Mouse (Mus musculus) stomach, embryonic 15.5 days (tissue): ENCODE measurements around the gene Slc27a1. TPM values are rescaled to one million over a fixed set of nuclear protein-coding genes. Genes with fewer than 3 reads are reported as not detected.
A peak's percentile ranks its signal among the peaks of the same experiment; 100 is the strongest.
"Not testable (repeated sequence)": the region's sequence is repeated elsewhere in the genome, so short reads cannot be mapped to it uniquely, and the experiment has no call there.

ENCODE experiments used
- ATAC-seq: fragments of 200-750 bp; cut with Nextera tagmentation; 2 replicates; pipeline ENCODE4 v1.8.0; 2017; ENCODE audit warnings: low read depth, moderate number of reproducible peaks, moderate TSS enrichment; ENCODE audit not compliant: insufficient read depth, low FRiP score
- H3K27ac ChIP-seq: fragments of 300-500 bp; sonication (generic); 2 replicates; pipeline ENCODE4 v1.5.1; 2015; ENCODE audit warnings: mild to moderate bottlenecking, inconsistent platforms
- H3K27me3 ChIP-seq: fragments of 300-500 bp; sonication (generic); replicated peaks from 2 replicates; pipeline ENCODE4 v1.6.1; 2015; ENCODE audit warnings: inconsistent platforms
- H3K36me3 ChIP-seq: fragments of 300-500 bp; sonication (generic); 2 replicates; pipeline ENCODE4 v1.6.1; 2015; ENCODE audit warnings: inconsistent platforms
- H3K4me1 ChIP-seq: fragments of 300-500 bp; sonication (generic); 2 replicates; pipeline ENCODE4 v1.6.1; 2015; ENCODE audit warnings: inconsistent platforms
- H3K4me2 ChIP-seq: fragments of 300-500 bp; sonication (generic); 2 replicates; pipeline ENCODE4 v1.6.1; 2015; ENCODE audit warnings: mild to moderate bottlenecking, inconsistent platforms
- H3K4me3 ChIP-seq: fragments of 300-500 bp; sonication (generic); replicated peaks from 2 replicates; pipeline ENCODE4 v1.5.1; 2015; ENCODE audit warnings: inconsistent platforms
- H3K9ac ChIP-seq: fragments of 300-500 bp; sonication (generic); 2 replicates; pipeline ENCODE4 v1.6.1; 2015; ENCODE audit warnings: inconsistent platforms
- H3K9me3 ChIP-seq: fragments of 300-500 bp; sonication (generic); 2 replicates; pipeline ENCODE4 v1.6.1; 2016; ENCODE audit warnings: inconsistent platforms
- WGBS: fragments of 180-500 bp; shearing (Covaris S2); methylation state at CpG from one replicate; pipeline ENCODE4 v1.1.7; 2015; 5-methylcytosine and 5-hydroxymethylcytosine counted together
- polyA plus RNA-seq: library from polyadenylated mRNA; unstranded; fragments of >200 nt; fragmentation: Nextera tagmentation; extraction: Ambion mirVana; gene quantifications from 2 replicates; pipeline ENCODE4 v1.2.1, GENCODE M21; 2015

Slc27a1 gene
- 37.1 and 38.8 TPM in 2 replicates for polyA plus RNA-seq

DNA sequence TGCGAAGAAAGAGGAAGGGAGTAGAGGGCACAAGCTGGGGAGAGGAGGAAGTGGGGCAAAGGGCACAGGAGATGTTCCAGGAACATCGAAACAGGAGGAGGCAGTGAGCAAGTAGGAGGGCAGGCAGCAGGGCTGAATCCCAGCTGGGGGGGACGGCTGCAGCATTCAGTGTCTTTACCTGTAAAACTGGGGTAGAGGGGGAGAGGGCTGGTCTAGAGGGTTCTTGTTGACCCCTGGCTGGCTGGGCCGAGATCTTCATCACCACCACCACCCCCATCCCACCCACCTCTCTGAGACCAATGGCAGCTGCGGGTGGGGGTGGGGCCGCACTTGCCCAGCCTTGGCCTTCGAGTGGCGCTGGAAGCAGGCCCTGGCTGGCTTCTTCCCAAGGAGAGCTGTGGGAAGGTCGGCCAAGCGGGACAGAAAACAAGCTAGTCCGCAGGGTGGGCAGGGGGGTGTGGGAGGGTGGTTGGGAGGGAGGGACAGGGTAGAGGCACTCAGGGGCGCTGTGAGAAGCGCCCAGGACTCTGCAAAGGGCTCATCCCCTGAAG, at the start of gene Slc27a1:
TSS of gene Slc27a1 (plus strand) at position 496 of the 551 bp plus-strand sequence.
- ATAC-seq: no peak
- Histone ChIP-seq H3K27ac (peak within 1 kb of the TSS; percentile 94), H3K9ac (peak within 1 kb of the TSS; percentile 10; the same call in 1 of the 2 replicates), H3K4me2 (peak within 1 kb of the TSS; percentile 88), H3K9me3 (no peaks in the 10 kb centered on the region), H3K36me3 (no peaks in the 10 kb centered on the region), H3K27me3 (no peaks in the 10 kb centered on the region), H3K4me3 (peak within 1 kb of the TSS; percentile 67), H3K4me1 (peaks cover 17% of the 10 kb centered on the region)
- 21% methylated on average over 13 of the region's 13 CpGs for WGBS

DNA sequence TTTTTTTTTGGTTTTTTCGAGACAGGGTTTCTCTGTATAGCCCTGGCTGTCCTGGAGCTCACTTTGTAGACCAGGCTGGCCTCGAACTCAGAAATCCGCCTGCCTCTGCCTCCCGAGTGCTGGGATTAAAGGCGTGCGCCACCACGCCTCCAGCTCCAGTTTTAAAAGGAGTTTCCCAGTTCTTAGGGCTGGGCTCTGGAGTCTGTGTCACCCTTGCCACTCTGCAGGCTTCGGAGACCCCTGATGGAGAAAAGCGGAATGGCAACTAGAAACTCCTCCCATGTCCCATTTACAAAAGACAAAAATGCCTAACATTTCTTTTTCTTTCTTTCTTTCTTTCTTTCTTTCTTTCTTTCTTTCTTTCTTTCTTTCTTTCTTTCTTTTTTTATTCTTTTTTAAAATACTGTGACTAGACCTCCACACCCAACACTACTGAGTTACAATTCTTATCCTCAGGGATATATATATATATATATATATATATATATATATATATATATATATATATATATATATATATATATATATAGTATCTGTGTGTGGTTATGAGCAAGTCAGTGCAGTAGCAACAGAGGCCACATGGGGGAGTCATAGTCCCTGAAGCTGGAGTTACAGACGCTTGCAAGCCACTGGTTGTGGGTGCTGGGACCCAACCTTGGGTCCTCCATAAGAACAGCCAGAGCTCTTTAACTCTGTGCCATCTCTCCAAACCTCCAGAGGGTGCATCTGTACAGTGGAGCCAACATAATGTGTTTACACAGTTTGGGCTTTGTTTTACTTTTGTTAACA, 49.5 kb upstream of the Slc27a1 start:
- H3K4me2 ChIP-seq, H3K4me3 ChIP-seq, ATAC-seq, H3K9ac ChIP-seq, H3K27me3 ChIP-seq, H3K36me3 ChIP-seq, H3K4me1 ChIP-seq, H3K27ac ChIP-seq, H3K9me3 ChIP-seq: not testable (repeated sequence)
- WGBS: 39% methylated on average over 10 of the region's 10 CpGs

DNA sequence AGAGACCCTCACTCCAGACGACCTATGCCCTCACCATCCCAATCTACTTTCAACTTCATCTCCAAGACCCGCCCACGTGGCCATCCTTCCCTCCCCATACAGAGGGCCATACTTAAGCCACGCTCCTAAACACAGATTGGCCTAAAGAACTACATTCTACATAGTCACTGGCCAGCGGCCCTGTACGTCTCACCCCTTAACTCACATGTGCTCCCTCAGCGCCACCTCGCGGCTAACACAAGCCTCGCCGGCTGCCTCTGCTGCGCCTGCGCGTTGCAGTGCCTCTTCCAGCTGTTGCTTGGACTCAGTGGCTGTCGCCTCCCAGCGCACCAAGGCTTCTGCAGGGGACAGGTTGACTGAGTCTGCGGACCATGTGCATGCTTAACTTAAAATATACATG, 47.0 kb upstream of the Slc27a1 start:
- Histone ChIP-seq H3K4me3 (no peak overlapping the region), H3K9me3 (no peaks in the 10 kb centered on the region), H3K4me1 (peaks cover 10% of the 10 kb centered on the region; the same call in 1 of the 2 replicates), H3K27ac (no peak overlapping the region), H3K27me3 (peaks cover 15% of the 10 kb centered on the region), H3K36me3 (no peaks in the 10 kb centered on the region), H3K9ac (no peak overlapping the region), H3K4me2 (0 out of 2 replicates have a peak overlapping the region, but pooled peaks have one; percentile 12)
- ATAC-seq: peak; percentile 75
- 3% methylated on average over 17 of the region's 17 CpGs for WGBS

DNA sequence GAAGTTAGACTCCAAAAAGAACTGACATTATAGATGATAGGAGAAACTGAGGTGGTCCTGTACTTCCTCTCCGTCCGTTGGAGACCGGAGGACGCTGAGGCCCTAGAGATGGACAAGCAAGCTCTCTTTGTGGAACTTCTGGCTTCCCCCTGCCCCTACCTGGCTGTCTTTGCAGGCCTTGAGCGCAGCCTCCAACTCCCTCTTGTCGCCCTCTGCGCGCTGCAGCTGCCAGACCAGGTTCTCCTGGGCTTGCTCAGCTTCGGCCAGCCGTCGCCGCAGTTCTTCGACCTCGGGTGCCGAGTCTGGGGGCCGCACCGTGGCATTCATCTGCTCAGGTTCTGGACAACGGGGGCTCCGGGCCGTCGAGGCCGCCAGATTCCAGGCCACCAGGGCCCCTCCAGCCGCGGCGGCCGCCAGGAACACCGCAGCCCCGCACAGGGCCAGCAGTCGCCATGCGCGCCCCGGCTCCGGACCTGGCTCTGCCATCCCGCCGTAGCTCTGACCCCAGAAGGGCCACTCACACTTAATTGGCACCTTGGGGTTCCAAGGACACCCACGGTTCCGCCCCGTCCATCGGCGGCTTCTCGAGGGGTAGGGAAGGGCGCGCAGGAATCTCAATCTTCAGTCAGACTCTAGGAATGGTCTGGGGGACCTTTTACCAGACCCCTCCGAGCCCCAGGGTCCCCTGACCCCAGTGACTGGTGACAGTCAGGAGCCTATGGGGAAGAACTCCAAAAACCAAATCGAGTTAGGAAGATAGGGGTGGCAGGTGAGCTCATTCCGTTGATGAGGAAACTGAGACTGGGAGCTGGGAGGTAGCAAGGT, 43.2 kb upstream of the Slc27a1 start, which contains the start of gene Ccdc194:
TSS of gene Ccdc194 (minus strand) at position 486 of the 825 bp plus-strand sequence.
- 17% methylated on average over 46 of the region's 46 CpGs for WGBS

DNA sequence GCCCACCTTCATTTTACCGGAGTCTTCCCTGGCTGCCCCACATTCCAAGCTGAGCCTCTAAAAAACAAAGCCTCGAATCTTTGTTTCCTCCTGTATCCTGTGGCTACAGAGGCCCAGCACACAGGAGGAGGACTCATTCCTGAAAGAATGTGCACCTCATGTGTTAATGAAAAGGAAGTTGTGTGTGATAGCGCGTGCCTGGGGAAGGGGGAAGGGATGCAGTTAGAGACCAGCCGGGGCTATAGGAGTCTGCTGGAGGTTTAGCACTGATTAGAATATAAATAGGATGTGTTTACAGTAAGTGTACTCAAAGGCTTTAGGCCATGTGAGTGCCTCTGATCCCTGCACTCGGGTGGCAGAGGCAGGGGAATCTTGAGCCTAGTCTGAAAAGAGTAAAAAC, 42.4 kb upstream of the Slc27a1 start:
- ATAC-seq: no peak
- 25% methylated on average over 6 of the region's 6 CpGs for WGBS

More for the DNA sequence above, 43.2 kb upstream of the Slc27a1 start, which contains the start of gene Ccdc194:
- H3K9ac ChIP-seq: no peak within 1 kb of the TSS
- peaks cover 10% of the 10 kb centered on the region; the same call in 1 of the 2 replicates for H3K4me1 ChIP-seq
- peak within 1 kb of the TSS; percentile 11; the same call in 1 of the 2 replicates for H3K4me2 ChIP-seq
- no peaks in the 10 kb centered on the region for H3K36me3 ChIP-seq
- no peak for ATAC-seq
- H3K4me3 ChIP-seq: 0 out of 2 replicates have a peak within 1 kb of the TSS, but pooled peaks have one; percentile 9
- H3K27ac ChIP-seq: peak within 1 kb of the TSS; percentile 46; the same call in 1 of the 2 replicates
- peaks cover 11% of the 10 kb centered on the region for H3K27me3 ChIP-seq
- no peaks in the 10 kb centered on the region for H3K9me3 ChIP-seq

DNA sequence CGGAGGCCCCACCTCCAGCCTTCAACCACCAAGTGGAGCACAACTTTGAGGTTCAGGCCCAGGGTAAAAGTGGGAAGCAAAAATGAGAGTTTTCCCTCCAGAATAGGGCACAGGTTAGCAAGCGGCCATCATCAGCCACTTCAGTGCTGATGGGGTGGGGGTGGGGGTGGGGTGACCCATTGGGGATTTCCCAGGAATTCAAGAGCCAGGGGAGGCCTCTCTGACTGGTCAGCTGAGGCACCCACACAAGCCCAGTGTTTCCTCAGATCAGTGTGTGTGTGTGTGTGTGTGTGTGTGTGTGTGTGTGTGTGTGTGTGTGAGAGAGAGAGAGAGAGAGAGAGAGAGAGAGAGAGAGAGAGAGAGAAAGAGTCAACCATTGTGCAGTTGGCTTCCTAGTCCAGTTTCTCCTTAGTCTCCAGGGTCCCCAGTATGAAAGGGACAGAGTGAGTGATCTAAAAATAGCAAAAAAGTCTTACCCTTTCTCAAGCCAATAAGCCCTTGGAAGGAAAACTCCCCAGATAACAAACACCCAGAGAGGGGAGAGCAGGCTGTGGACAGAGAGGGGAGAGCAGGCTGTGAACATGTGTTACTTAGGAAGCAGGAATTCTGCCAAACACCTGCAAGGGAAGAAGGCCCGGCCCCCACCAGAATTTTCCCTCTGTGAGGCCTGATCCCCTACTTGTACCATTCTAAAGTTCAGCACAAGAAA, 41.4 kb upstream of the Slc27a1 start:
- H3K4me3 ChIP-seq: no peak overlapping the region
- H3K36me3 ChIP-seq: no peaks in the 10 kb centered on the region
- 54% methylated on average over 3 of the region's 3 CpGs for WGBS
- H3K9me3 ChIP-seq: no peaks in the 10 kb centered on the region
- no peak overlapping the region for H3K4me2 ChIP-seq
- H3K4me1 ChIP-seq: peaks cover 10% of the 10 kb centered on the region; the same call in 1 of the 2 replicates
- no peak overlapping the region for H3K9ac ChIP-seq
- no peak for ATAC-seq
- H3K27ac ChIP-seq: peak overlapping the region; percentile 57; the same call in 1 of the 2 replicates
- H3K27me3 ChIP-seq: peaks cover 11% of the 10 kb centered on the region

More for the DNA sequence above, 42.4 kb upstream of the Slc27a1 start:
- peaks cover 11% of the 10 kb centered on the region for H3K27me3 ChIP-seq
- H3K9me3 ChIP-seq: no peaks in the 10 kb centered on the region
- no peak overlapping the region for H3K4me2 ChIP-seq
- peak overlapping the region; percentile 46; the same call in 1 of the 2 replicates for H3K27ac ChIP-seq
- no peak overlapping the region for H3K4me3 ChIP-seq
- H3K4me1 ChIP-seq: peaks cover 10% of the 10 kb centered on the region; the same call in 1 of the 2 replicates
- H3K36me3 ChIP-seq: no peaks in the 10 kb centered on the region
- no peak overlapping the region for H3K9ac ChIP-seq

DNA sequence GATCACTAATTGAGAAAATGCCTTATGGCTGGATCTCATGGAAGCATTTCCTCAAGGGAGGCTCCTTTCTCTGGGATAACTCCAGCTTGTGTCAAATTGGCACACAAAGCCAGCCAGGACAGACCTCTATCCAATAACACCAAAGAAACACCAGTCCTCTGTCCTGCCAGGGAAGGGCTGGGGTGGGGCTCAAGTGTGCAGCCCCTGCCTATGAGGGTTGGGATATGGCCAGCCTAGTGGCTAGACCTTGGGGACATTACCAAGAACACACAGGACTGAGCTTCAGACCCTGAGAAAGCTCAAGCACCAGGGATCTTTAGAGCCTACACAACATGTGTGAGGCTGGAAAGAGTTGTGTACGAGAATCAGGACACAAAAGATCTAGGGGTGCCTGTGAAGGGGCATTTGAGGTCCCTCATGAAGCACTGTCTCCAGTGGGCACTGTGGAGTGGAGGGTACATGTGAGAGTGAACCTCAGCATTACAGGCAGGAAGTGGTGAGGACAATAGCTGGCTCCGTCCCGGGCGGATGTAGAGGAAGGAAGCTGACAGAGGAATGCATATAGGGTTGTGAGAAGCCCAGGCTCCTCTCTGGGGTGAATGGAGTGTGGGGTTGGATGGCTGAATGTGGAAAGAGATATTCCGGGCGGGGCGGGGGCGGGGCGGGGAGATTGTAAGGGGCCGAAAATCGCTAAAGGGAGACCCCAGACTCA, 40.2 kb upstream of the Slc27a1 start:
- H3K9ac ChIP-seq: no peak overlapping the region
- peak overlapping the region; percentile 68 for H3K27ac ChIP-seq
- peaks cover 10% of the 10 kb centered on the region; the same call in 1 of the 2 replicates for H3K4me1 ChIP-seq
- WGBS: 63% methylated on average over 11 of the region's 11 CpGs
- peaks cover 11% of the 10 kb centered on the region for H3K27me3 ChIP-seq
- ATAC-seq: no peak
- no peaks in the 10 kb centered on the region for H3K36me3 ChIP-seq
- H3K9me3 ChIP-seq: no peaks in the 10 kb centered on the region
- H3K4me3 ChIP-seq: no peak overlapping the region
- H3K4me2 ChIP-seq: no peak overlapping the region

DNA sequence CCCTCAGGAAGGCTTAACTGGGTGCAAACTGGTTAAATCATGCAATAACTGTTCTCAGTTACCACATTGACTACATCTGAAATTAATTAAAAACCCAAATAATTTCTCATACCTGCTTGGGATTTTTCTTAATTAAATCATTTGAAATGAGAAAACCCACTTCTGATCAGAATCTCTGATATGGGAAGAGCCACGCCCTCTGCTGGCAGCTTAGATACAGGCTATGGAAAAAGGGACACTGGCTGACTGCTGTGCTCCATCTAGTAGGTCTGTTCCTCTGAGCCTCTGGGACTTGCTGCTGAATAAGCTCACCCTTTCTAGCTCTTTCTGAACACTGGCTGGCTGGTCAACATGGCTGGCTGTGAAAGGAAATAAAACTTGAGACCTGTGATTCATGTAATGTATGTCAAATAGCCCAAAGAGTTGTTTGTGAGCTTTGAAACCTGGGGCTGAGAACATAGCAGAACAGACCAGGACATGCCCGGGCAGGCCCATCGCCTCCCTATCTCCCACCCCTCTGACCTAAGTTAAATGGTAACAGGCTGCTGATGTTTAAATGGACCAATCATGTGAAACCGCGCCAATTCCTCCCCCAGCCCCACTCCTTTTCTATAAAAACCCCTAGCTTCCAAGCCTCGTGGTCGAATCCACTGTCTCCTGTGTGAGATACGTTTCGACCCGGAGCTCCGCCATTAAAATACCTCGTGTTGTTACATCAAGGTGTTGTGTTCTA, 37.8 kb upstream of the Slc27a1 start:
- not testable (repeated sequence) for H3K36me3 ChIP-seq, H3K4me2 ChIP-seq, H3K27ac ChIP-seq, H3K4me3 ChIP-seq, H3K27me3 ChIP-seq, H3K4me1 ChIP-seq, ATAC-seq, H3K9me3 ChIP-seq, H3K9ac ChIP-seq
- 68% methylated on average over 7 of the region's 12 CpGs for WGBS

DNA sequence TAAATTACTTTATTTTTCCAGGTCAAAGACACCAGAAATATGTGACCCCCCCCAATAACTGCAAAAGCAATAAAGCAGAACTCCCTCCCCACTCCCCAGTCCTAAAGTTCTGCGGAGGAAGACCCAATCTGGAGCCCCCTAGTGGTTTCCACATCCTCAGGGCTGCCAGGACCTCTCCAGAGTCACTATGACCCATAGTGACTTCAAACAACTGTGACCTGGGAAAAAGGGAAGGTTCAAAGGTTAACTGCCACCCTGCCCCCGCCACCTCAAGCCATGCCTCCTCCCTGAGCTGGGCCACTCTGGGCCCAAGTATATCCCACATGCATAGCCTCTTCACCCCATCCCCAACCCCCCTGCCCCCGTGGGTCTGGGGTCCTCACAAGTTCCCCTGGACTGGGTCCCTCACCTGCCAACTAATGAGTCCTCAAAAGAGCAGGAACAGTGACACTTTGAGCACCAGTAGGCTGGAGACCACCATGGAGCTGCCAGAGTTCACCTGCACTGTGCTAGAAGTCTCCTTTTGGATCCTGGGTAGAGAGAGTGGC, 34.3 kb upstream of the Slc27a1 start:
- no peak overlapping the region for H3K4me2 ChIP-seq
- ATAC-seq: 0 out of 2 replicates have a peak, but pooled peaks have one; percentile 9
- H3K4me1 ChIP-seq: peaks cover 11% of the 10 kb centered on the region; the same call in 1 of the 2 replicates
- no peaks in the 10 kb centered on the region for H3K9me3 ChIP-seq
- no peak overlapping the region for H3K27ac ChIP-seq
- H3K9ac ChIP-seq: no peak overlapping the region
- H3K4me3 ChIP-seq: no peak overlapping the region
- 37% methylated on average over 3 of the region's 3 CpGs for WGBS
- H3K27me3 ChIP-seq: no peaks in the 10 kb centered on the region
- no peaks in the 10 kb centered on the region for H3K36me3 ChIP-seq

DNA sequence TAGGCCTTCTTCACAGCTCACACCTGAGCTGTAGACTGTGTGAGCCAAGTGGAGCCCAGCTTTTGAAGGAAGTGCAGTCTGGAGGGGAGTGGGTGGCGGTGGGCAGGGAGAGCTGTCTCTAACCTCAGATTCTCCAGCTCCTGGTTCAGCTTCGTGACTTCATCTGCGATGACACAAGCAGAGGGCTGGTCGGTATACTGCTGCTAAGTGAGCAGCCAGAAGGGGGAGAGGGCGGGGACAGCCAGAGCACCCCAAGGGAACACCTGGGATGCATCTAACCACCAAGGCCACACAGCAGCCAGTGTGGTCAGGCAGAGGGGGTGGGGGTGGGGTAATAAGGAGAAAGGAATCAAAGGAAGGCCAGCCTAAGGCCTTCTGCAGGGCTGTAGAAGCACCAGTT, 33.0 kb upstream of the Slc27a1 start:
- H3K9ac ChIP-seq: no peak overlapping the region
- H3K4me3 ChIP-seq: no peak overlapping the region
- peaks cover 11% of the 10 kb centered on the region; the same call in 1 of the 2 replicates for H3K4me1 ChIP-seq
- no peaks in the 10 kb centered on the region for H3K27me3 ChIP-seq
- H3K36me3 ChIP-seq: no peaks in the 10 kb centered on the region
- H3K4me2 ChIP-seq: peak overlapping the region; percentile 78
- no peak for ATAC-seq
- no peaks in the 10 kb centered on the region for H3K9me3 ChIP-seq
- 60% methylated on average over 5 of the region's 5 CpGs for WGBS
- no peak overlapping the region for H3K27ac ChIP-seq
